Mouse (Mus musculus): Measurements from ENCODE around the gene 0610040J01Rik. TPM values are rescaled to one million over a fixed set of nuclear protein-coding genes. Genes with fewer than 3 reads are reported as not detected.
A peak's percentile ranks its signal among the peaks of the same experiment; 100 is the strongest.

Gene 0610040J01Rik
- polyA plus RNA-seq, 1 experiment from 2014 or later = 53.9 TPM

- H3K4me2 ChIP-seq (ENCODE audit: low read depth, low read length) = no peak overlapping the region
- H3K9me3 ChIP-seq (replicated peaks; ENCODE audit: control insufficient read depth, low read length) = no peaks in the 10 kb centered on the region
- no peak overlapping the region for H3K9ac ChIP-seq (ENCODE audit: low read length)
- H3K4me3 ChIP-seq (replicated peaks; ENCODE audit: low read length) = no peak overlapping the region
- H3K4me1 ChIP-seq (ENCODE audit: control insufficient read depth, insufficient read depth, low read length) = no peaks in the 10 kb centered on the region
- H3K36me3 ChIP-seq (ENCODE audit: control insufficient read depth, insufficient read depth, low read length) = no peaks in the 10 kb centered on the region
- 32% methylated on average over 13 of the region's 13 CpGs for WGBS
- H3K27me3 ChIP-seq (ENCODE audit: control insufficient read depth, insufficient read depth, low read length) = no peaks in the 10 kb centered on the region
- peak; percentile 70; the same call in 1 of the 2 replicates for ATAC-seq (ENCODE audit: insufficient read depth, low FRiP score)
- H3K27ac ChIP-seq (ENCODE audit: low read length) = no peak overlapping the region
Observed at GRCm38 (mm10) chr5:63906149-63907093, 94.3 kb downstream of the 0610040J01Rik start.

- Histone ChIP-seq H3K4me3 (replicated peaks; ENCODE audit: low read length) (no peak overlapping the region), H3K9ac (ENCODE audit: low read length) (no peak overlapping the region), H3K36me3 (ENCODE audit: control insufficient read depth, insufficient read depth, low read length) (no peaks in the 10 kb centered on the region), H3K27me3 (ENCODE audit: control insufficient read depth, insufficient read depth, low read length) (no peaks in the 10 kb centered on the region), H3K27ac (ENCODE audit: low read length) (0 out of 2 replicates have a peak overlapping the region, but pooled peaks have one; percentile 6), H3K4me1 (ENCODE audit: control insufficient read depth, insufficient read depth, low read length) (no peaks in the 10 kb centered on the region), H3K9me3 (replicated peaks; ENCODE audit: control insufficient read depth, low read length) (no peaks in the 10 kb centered on the region), H3K4me2 (ENCODE audit: low read depth, low read length) (no peak overlapping the region)
- ATAC-seq (ENCODE audit: insufficient read depth, low FRiP score) = no peak
- 44% methylated on average over 4 of the region's 4 CpGs for WGBS
Observed at GRCm38 (mm10) chr5:63907513-63907912, 95.3 kb downstream of the 0610040J01Rik start.

- Histone ChIP-seq H3K27me3 (ENCODE audit: control insufficient read depth, insufficient read depth, low read length) (no peaks in the 10 kb centered on the region), H3K4me3 (replicated peaks; ENCODE audit: low read length) (no peak overlapping the region), H3K9ac (ENCODE audit: low read length) (no peak overlapping the region), H3K4me1 (ENCODE audit: control insufficient read depth, insufficient read depth, low read length) (no peaks in the 10 kb centered on the region), H3K36me3 (ENCODE audit: control insufficient read depth, insufficient read depth, low read length) (no peaks in the 10 kb centered on the region), H3K4me2 (ENCODE audit: low read depth, low read length) (no peak overlapping the region), H3K9me3 (replicated peaks; ENCODE audit: control insufficient read depth, low read length) (no peaks in the 10 kb centered on the region), H3K27ac (ENCODE audit: low read length) (no peak overlapping the region)
- WGBS = 62% methylated on average over 10 of the region's 10 CpGs
- ATAC-seq (ENCODE audit: insufficient read depth, low FRiP score) = no peak
Observed at GRCm38 (mm10) chr5:63910171-63910960, 98.2 kb downstream of the 0610040J01Rik start.

- Histone ChIP-seq H3K27ac (ENCODE audit: low read length) (no peak overlapping the region), H3K36me3 (ENCODE audit: control insufficient read depth, insufficient read depth, low read length) (no peaks in the 10 kb centered on the region), H3K4me2 (ENCODE audit: low read depth, low read length) (no peak overlapping the region), H3K9me3 (replicated peaks; ENCODE audit: control insufficient read depth, low read length) (no peaks in the 10 kb centered on the region), H3K4me1 (ENCODE audit: control insufficient read depth, insufficient read depth, low read length) (no peaks in the 10 kb centered on the region), H3K4me3 (replicated peaks; ENCODE audit: low read length) (no peak overlapping the region), H3K27me3 (ENCODE audit: control insufficient read depth, insufficient read depth, low read length) (no peaks in the 10 kb centered on the region), H3K9ac (ENCODE audit: low read length) (no peak overlapping the region)
- no peak for ATAC-seq (ENCODE audit: insufficient read depth, low FRiP score)
- WGBS = 46% methylated on average over 1 of the region's 1 CpGs
Observed at GRCm38 (mm10) chr5:63914896-63915295, 102.7 kb downstream of the 0610040J01Rik start.

GRCm38 (mm10) chr5:63916457-63917139, 104.4 kb downstream of the 0610040J01Rik start:
- WGBS = 85% methylated on average over 10 of the region's 10 CpGs

GRCm38 (mm10) chr5:63918201-63918600, 106.0 kb downstream of the 0610040J01Rik start:
- H3K4me3 ChIP-seq (replicated peaks; ENCODE audit: low read length) = no peak overlapping the region
- no peaks in the 10 kb centered on the region for H3K36me3 ChIP-seq (ENCODE audit: control insufficient read depth, insufficient read depth, low read length)
- ATAC-seq (ENCODE audit: insufficient read depth, low FRiP score) = no peak
- WGBS = 49% methylated on average over 4 of the region's 4 CpGs
- no peaks in the 10 kb centered on the region for H3K27me3 ChIP-seq (ENCODE audit: control insufficient read depth, insufficient read depth, low read length)
- no peak overlapping the region for H3K9ac ChIP-seq (ENCODE audit: low read length)
- no peaks in the 10 kb centered on the region for H3K9me3 ChIP-seq (replicated peaks; ENCODE audit: control insufficient read depth, low read length)
- no peaks in the 10 kb centered on the region for H3K4me1 ChIP-seq (ENCODE audit: control insufficient read depth, insufficient read depth, low read length)
- H3K4me2 ChIP-seq (ENCODE audit: low read depth, low read length) = no peak overlapping the region
- no peak overlapping the region for H3K27ac ChIP-seq (ENCODE audit: low read length)

More at GRCm38 (mm10) chr5:63916457-63917139, 104.4 kb downstream of the 0610040J01Rik start:
- H3K4me1 ChIP-seq (ENCODE audit: control insufficient read depth, insufficient read depth, low read length) = no peaks in the 10 kb centered on the region
- no peak overlapping the region for H3K9ac ChIP-seq (ENCODE audit: low read length)
- no peak overlapping the region for H3K4me2 ChIP-seq (ENCODE audit: low read depth, low read length)
- no peaks in the 10 kb centered on the region for H3K9me3 ChIP-seq (replicated peaks; ENCODE audit: control insufficient read depth, low read length)
- no peak overlapping the region for H3K27ac ChIP-seq (ENCODE audit: low read length)
- H3K27me3 ChIP-seq (ENCODE audit: control insufficient read depth, insufficient read depth, low read length) = no peaks in the 10 kb centered on the region
- no peaks in the 10 kb centered on the region for H3K36me3 ChIP-seq (ENCODE audit: control insufficient read depth, insufficient read depth, low read length)
- ATAC-seq (ENCODE audit: insufficient read depth, low FRiP score) = no peak
- no peak overlapping the region for H3K4me3 ChIP-seq (replicated peaks; ENCODE audit: low read length)

- no peaks in the 10 kb centered on the region for H3K9me3 ChIP-seq (replicated peaks; ENCODE audit: control insufficient read depth, low read length)
- no peak overlapping the region for H3K9ac ChIP-seq (ENCODE audit: low read length)
- peaks cover 11% of the 10 kb centered on the region; the same call in 1 of the 2 replicates for H3K36me3 ChIP-seq (ENCODE audit: control insufficient read depth, insufficient read depth, low read length)
- no peak overlapping the region for H3K27ac ChIP-seq (ENCODE audit: low read length)
- no peaks in the 10 kb centered on the region for H3K4me1 ChIP-seq (ENCODE audit: control insufficient read depth, insufficient read depth, low read length)
- no peak overlapping the region for H3K4me3 ChIP-seq (replicated peaks; ENCODE audit: low read length)
- no peaks in the 10 kb centered on the region for H3K27me3 ChIP-seq (ENCODE audit: control insufficient read depth, insufficient read depth, low read length)
- ATAC-seq (ENCODE audit: insufficient read depth, low FRiP score) = no peak
- 70% methylated on average over 13 of the region's 13 CpGs for WGBS
- no peak overlapping the region for H3K4me2 ChIP-seq (ENCODE audit: low read depth, low read length)
Observed at GRCm38 (mm10) chr5:63923305-63924025, 111.3 kb downstream of the 0610040J01Rik start.

- peaks cover 11% of the 10 kb centered on the region; the same call in 1 of the 2 replicates for H3K36me3 ChIP-seq (ENCODE audit: control insufficient read depth, insufficient read depth, low read length)
- no peak overlapping the region for H3K9ac ChIP-seq (ENCODE audit: low read length)
- H3K4me2 ChIP-seq (ENCODE audit: low read depth, low read length) = no peak overlapping the region
Observed at GRCm38 (mm10) chr5:63925035-63925628, 113.0 kb downstream of the 0610040J01Rik start.

More at GRCm38 (mm10) chr5:63925035-63925628, 113.0 kb downstream of the 0610040J01Rik start:
- H3K9me3 ChIP-seq (replicated peaks; ENCODE audit: control insufficient read depth, low read length) = no peaks in the 10 kb centered on the region
- H3K4me3 ChIP-seq (replicated peaks; ENCODE audit: low read length) = no peak overlapping the region
- H3K4me1 ChIP-seq (ENCODE audit: control insufficient read depth, insufficient read depth, low read length) = no peaks in the 10 kb centered on the region
- no peak for ATAC-seq (ENCODE audit: insufficient read depth, low FRiP score)
- no peaks in the 10 kb centered on the region for H3K27me3 ChIP-seq (ENCODE audit: control insufficient read depth, insufficient read depth, low read length)
- 89% methylated on average over 14 of the region's 14 CpGs for WGBS
- H3K27ac ChIP-seq (ENCODE audit: low read length) = no peak overlapping the region
